Mouse (Mus musculus): ENCODE results near the gene Prr15.

GRCm38 (mm10) chr6:54352931-54353690 lies 27.5 kb downstream of the Prr15 start:
- TF ChIP-seq CTCF (IDR thresholded peaks at IDR 0.05; ENCODE audit: control insufficient read depth, insufficient read depth, low read length) (no peak), POLR2A (IDR thresholded peaks at IDR 0.05; ENCODE audit: borderline replicate concordance, control insufficient read depth, low read depth, low read length) (no peak)
